Mouse (Mus musculus) mouse embryonic stem cell (cell line): Measurements from ENCODE around the gene Pcsk4.

Source experiments
- in situ Hi-C, 2 experiments: fragments of 300-500 bp; cut with MboI; formaldehyde crosslinking; loops; 1 replicate in 1 of 2; 3 replicates in 1 of 2; pipeline ENCODE4 v1.14.3; 2019 to 2020; ENCODE audit warnings: low sequenced_read_pairs in 2 of 2, low pct_unique_long_range_greater_than_20kb in 1 of 2, mixed read lengths in 1 of 2; ENCODE audit not compliant: unreplicated experiment in 1 of 2

Pcsk4 gene

GRCm38 (mm10) chr10:80329273-80330081 lies at the start of gene Pcsk4, which contains the start of gene Reep6:
Gene Pcsk4 (minus strand): TSS chr10:80329498.
Gene Reep6 (plus strand): TSS chr10:80329953.
- in situ Hi-C loops = no loop called here

GRCm38 (mm10) chr10:80377716-80378115 lies 48.4 kb upstream of the Pcsk4 start:
- in situ Hi-C loops = no loop called here

GRCm38 (mm10) chr10:80376160-80376559 lies 46.9 kb upstream of the Pcsk4 start:
- in situ Hi-C loops = no loop called here

DNA sequence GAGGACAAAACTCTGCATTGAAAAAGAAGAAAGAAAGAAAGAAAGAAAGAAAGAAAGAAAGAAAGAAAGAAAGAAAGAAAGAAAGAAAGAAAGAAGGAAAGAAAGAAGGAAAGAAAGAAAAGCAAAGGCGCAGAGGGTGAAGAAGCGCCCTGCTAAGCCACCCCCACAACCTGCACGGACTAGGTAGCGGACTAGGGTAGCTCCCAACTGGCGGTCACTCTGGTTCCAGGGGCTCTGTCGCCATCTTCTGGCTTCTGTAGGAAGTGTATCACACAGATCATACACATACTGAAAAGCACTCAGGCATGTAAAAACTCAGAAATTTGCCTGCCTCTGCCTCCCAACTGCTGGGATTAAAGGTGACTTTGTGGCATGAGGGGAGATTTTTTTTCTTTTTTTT lies 44.8 kb upstream of the Pcsk4 start:
- in situ Hi-C loops = loop anchor here in 1 of 2 experiments (5.0 to 25.0 kb wide), 2 partner anchors 133 to 187 kb away; partner anchors contain the start of gene Efna2

DNA sequence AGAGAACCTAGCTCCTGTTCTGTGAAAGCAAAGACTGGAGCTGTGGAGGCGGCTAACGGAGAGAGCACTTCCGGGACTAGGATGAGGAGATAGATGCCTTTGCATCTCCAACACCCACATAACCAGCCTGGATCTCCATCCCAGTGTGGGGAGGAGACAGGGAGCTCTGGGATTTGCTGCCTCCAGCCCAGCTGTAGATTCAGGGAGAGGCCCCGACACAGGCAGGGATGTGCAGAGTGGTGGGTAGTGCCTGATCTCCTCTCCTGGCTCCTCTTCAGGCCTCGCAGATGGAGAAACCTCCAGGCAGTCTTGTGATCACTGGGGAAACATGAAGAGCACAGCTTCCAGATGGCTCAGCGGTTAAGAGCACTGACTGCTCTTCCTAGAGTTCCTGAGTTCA lies 43.4 kb upstream of the Pcsk4 start:
- in situ Hi-C loops = loop anchor here in 1 of 2 experiments (5.0 to 25.0 kb wide), 2 partner anchors 135 to 185 kb away; partner anchors contain the start of gene Efna2

DNA sequence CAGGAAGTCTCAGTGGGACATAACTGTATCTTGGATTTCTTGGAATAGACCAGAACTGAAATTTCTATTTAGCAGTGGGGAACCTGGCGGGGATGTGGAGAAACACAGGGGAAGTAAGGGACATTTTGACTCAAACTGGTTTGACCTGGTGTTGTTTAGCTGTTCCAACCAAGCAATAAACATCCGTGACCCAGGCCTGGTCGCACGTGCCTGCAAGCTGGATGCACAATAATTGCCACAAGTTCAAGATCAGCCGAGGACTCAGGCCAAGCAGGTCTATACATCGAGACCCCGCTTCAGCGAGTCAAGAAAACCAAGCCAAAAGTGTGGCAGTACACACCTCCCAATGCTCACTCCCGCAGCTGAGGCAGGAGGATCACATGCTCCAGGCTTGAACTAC lies 42.7 kb upstream of the Pcsk4 start:
- in situ Hi-C loops = loop anchor here in 1 of 2 experiments (5.0 to 25.0 kb wide), 2 partner anchors 135 to 185 kb away; partner anchors contain the start of gene Efna2

GRCm38 (mm10) chr10:80371411-80371966 lies 42.2 kb upstream of the Pcsk4 start:
- in situ Hi-C loops = loop anchor here in 1 of 2 experiments (5.0 to 25.0 kb wide), 2 partner anchors 136 to 184 kb away; partner anchors contain the start of gene Efna2

DNA sequence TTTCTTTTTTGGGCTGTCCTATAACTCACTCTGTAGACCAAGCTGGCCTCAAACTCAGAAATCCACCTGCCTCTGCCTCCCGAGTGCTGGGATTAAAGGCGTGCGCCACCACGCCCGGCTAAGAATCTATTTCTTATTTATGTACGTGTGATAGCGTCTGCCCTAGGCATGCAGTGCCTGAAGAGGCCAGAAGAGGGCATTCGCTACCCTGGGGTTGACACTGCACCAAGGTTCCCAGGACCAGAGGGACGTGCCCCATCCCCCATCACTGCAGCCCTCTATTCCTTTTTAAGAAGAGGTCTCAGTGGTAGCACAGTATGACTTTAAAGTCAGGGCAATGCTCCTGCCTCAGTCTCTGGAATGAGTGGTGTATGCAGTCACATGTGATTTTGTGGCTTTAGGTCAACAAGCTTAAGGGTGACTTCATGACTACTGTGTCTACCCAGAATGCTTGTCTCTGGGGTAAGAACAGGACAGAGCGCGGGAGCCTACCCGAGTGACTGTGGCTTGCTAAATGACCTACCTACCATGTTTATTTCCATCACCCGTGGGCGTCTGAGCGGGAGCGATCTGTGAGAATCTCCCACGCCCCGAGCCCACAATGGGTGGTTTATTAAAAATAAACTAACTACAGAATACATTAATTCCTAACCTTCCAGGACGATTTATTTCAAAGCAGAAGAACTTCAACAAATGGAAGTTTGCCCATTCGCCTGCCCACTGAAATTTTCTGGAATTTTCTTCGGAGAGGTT lies 40.9 kb upstream of the Pcsk4 start:
- in situ Hi-C loops = loop anchor here in 1 of 2 experiments (5.0 to 25.0 kb wide), 2 partner anchors 137 to 183 kb away; partner anchors contain the start of gene Efna2

- in situ Hi-C loops = loop anchor here in 1 of 2 experiments (25.0 kb wide), 1 partner anchor 181 kb away; the partner anchor contains the start of gene Efna2
Measured at GRCm38 (mm10) chr10:80368392-80368791, 39.1 kb upstream of the Pcsk4 start.

DNA sequence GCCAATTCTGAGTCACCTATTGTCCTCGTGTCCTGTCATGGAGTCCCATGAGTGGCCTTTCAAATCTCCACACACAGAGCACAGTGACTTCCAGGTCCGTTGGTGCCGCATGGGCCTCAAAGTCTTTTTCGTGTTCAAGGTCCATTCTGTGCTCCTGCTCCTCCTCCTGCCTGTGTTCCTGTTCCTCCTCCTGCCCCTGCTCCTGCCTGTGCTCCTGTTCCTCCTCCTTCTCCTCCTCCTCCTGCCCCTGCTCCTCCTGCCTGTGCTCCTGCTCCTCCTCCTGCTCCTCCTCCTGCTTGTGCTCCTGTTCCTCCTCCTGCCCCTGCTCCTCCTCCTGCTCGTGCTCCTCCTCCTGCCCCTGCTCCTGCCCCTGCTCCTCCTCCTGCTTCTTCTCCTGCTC lies 38.7 kb upstream of the Pcsk4 start:
- in situ Hi-C loops = loop anchor here in 1 of 2 experiments (25.0 kb wide), 1 partner anchor 181 kb away; the partner anchor contains the start of gene Efna2

DNA sequence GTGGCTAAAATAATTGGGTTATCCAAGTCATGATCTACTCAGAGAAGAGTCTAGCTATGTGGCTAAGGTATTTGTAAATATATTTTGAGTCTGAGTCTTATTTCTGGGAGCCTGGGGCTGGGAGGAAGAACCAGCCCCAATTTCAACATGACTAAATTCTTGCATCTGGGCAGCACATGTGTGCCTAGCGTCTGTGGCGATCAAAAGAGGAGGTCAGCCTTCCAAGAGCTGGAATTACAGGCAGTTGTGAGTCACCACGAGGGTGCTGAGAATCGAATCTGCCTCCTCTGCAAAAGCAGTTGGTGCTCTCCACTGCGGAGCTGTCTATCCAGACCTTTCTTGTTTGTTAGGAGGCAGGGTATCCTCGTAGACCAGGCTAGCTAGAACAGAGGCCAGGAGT lies 36.4 kb upstream of the Pcsk4 start:
- in situ Hi-C loops = loop anchor here in 1 of 2 experiments (25.0 kb wide), 1 partner anchor 178 kb away; the partner anchor contains the start of gene Efna2

DNA sequence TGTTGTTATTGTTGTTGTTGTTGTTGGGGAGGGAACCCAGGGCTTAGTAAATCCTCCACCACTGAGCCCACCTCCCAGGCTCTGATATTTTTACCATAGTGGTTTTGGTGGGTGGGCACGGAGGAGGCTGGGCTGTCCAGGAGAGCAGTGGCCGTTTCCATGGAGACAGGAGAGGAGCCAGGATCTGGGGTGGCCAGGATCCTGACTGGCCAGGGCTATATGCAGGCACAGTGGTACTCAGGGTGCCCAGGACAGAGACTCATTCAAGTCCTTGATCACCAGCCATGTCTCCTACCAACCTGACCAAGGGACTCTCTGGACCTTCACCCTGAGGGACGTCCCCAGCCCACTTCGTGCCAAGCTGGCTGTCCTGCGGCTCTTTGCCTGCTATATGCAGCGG lies 34.4 kb upstream of the Pcsk4 start:
- in situ Hi-C loops = loop anchor here in 1 of 2 experiments (25.0 kb wide), 1 partner anchor 176 kb away; the partner anchor contains the start of gene Efna2

DNA sequence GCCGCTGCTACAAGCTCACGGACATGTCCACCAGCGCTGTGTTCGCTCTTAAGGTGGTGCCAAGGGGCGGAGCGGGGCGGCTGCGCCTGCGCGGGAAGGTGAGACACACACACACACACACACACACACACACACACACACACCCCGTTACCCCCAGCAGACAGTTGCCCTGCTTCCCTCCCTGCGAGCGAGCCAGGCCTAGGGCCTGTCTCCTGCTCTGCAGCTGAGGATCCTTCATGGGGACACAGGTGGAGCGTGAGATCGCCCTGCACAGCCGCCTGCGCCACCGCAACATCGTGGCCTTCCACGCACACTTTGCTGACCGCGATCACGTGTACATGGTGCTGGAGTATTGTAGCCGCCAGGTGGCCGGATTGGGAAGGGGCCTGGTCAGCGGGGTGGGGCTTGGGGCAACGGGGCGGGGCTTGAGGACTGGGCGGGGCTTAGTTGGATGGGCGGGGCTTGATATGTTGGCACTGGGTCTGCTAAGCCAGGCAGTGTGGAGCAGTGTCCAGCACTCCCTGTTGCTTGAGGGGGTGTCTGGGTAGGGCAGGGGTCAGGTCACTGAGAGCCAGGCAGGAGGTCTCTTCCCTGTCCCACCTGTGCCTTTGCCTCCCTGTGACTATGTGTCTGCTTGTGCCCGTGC lies 28.8 kb upstream of the Pcsk4 start:
- in situ Hi-C loops = loop anchor here in 1 of 2 experiments (25.0 kb wide), 1 partner anchor 171 kb away; the partner anchor contains the start of gene Efna2

DNA sequence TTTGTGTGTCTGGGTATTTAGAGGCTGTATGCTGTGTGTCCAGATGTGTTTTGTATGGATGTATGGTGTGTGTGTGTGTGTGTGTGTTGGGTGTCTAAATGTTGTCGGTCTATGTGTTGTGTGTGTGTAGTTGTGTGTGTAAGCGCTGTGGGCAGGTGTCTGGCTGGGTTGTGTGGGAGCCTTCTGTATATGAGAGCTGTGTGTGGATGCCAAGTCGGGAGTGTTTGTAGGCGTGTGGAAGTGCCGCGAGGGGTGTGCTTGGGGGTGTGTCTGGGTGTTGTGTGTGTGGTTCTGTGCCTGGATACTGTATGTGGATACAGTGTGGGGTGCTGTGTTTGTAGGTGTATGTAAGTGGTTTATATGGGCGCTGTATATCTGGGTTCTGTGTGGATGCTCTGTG lies 28.0 kb upstream of the Pcsk4 start:
- in situ Hi-C loops = loop anchor here in 1 of 2 experiments (25.0 kb wide), 1 partner anchor 170 kb away; the partner anchor contains the start of gene Efna2

DNA sequence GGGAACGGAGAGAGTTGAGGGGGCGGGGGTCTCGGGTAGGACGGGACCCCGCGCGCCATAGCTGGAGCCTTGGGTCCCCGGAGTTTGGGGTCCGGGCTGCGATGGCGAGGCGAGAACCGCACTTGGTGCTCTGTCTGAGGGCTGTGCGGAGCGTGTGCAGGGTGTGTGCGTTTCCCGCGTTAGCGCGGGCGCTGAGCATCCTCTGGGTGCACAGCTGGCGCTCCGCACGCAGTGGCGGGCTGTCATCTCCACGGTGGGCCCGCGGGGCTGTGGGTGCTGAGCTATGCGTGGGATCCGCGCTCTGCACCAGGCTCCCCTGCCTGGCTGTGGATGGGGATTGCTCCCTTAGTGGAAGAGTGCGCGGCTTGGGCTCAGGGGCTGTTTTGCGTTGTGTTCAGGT lies 27.4 kb upstream of the Pcsk4 start:
- in situ Hi-C loops = loop anchor here in 1 of 2 experiments (25.0 kb wide), 1 partner anchor 169 kb away; the partner anchor contains the start of gene Efna2

GRCm38 (mm10) chr10:80356001-80356682 lies 26.8 kb upstream of the Pcsk4 start, which contains the start of gene Plk5:
Gene Plk5 (plus strand): TSS chr10:80356459.
- in situ Hi-C loops = loop anchor here in 1 of 2 experiments (25.0 kb wide), 1 partner anchor 169 kb away; the partner anchor contains the start of gene Efna2

DNA sequence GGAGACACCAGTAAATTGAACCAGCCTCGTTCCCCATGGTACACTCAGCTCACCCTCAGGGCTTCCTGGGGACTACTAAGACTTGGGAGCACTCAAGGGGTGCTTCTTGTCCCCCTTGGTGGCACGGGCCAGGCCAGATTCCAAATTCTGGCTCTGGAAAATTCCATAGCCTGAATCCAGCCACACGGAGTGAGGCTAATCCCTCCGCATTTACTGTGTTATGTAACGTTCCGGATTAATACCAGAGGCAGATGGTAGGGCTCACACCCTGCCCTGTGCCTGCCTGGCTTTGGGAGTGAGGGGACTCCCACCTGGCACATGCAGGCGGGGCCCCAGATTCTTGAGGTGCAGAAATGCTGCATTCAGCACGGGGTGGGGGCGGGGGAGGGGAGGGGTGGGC lies 26.1 kb upstream of the Pcsk4 start:
- in situ Hi-C loops = loop anchor here in 1 of 2 experiments (25.0 kb wide), 1 partner anchor 168 kb away; the partner anchor contains the start of gene Efna2
